Mouse (Mus musculus) liver, postnatal 0 days (tissue): ENCODE data around the gene Tekt1. TPM values are rescaled to one million over a fixed set of nuclear protein-coding genes. Genes with fewer than 3 reads are reported as not detected.

Source experiments
- ATAC-seq: fragments of 200-750 bp; cut with Nextera tagmentation; 2 replicates; pipeline ENCODE4 v1.8.0; 2017; ENCODE audit warnings: mild to moderate bottlenecking, moderate library complexity
- DNase-seq: peaks from one replicate; pipeline ENCODE4 v3.0.0-alpha.2; 2016
- H3K27ac ChIP-seq: fragments of 300-500 bp; sonication (generic); 2 replicates; pipeline ENCODE4 v1.5.1; 2014; ENCODE audit warnings: antibody characterized with exemption, moderate library complexity, mild to moderate bottlenecking, low read depth
- H3K27me3 ChIP-seq: fragments of 300-500 bp; sonication (generic); 2 replicates; pipeline ENCODE4 v1.6.1; 2014; ENCODE audit warnings: low read length, control low read depth, mixed read lengths; ENCODE audit not compliant: insufficient read depth
- H3K36me3 ChIP-seq: fragments of 300-500 bp; sonication (generic); replicated peaks from 2 replicates; pipeline ENCODE4 v1.6.1; 2014; ENCODE audit warnings: mild to moderate bottlenecking, control low read depth, low read length, moderate library complexity, mixed read lengths; ENCODE audit not compliant: insufficient read depth
- H3K4me1 ChIP-seq: fragments of 300-500 bp; sonication (generic); 2 replicates; pipeline ENCODE4 v1.6.1; 2014; ENCODE audit warnings: antibody characterized with exemption, mild to moderate bottlenecking, control low read depth; ENCODE audit not compliant: insufficient read depth
- H3K4me2 ChIP-seq: fragments of 300-500 bp; sonication (generic); 2 replicates; pipeline ENCODE4 v1.6.1; 2014; ENCODE audit warnings: low read depth, mild to moderate bottlenecking, low read length, moderate library complexity, mixed read lengths
- H3K4me3 ChIP-seq: fragments of 300-500 bp; sonication (generic); 2 replicates; pipeline ENCODE4 v1.5.1; 2014; ENCODE audit warnings: low read depth, low read length
- H3K9ac ChIP-seq: fragments of 300-500 bp; sonication (generic); replicated peaks from 2 replicates; pipeline ENCODE4 v1.6.1; 2014; ENCODE audit warnings: mild to moderate bottlenecking, moderate library complexity
- H3K9me3 ChIP-seq: fragments of 300-500 bp; sonication (generic); 2 replicates; pipeline ENCODE4 v1.6.1; 2016; ENCODE audit warnings: mild to moderate bottlenecking, control low read depth, low read length, mixed read lengths
- CTCF ChIP-seq: sonication (generic); IDR thresholded peaks from 2 replicates; pipeline ENCODE4 v1.5.1; 2016; ENCODE audit warnings: antibody characterized with exemption, low read depth
- EP300 ChIP-seq: IDR thresholded peaks from 2 replicates; pipeline ENCODE4 v1.6.1; 2016; ENCODE audit warnings: antibody characterized with exemption, low read depth, mild to moderate bottlenecking
- WGBS: fragments of 180-500 bp; shearing (Covaris S2); extraction: QIAGEN DNeasy Blood & Tissue Kit; methylation state at CpG from one replicate; pipeline ENCODE4 v1.1.7; 2014; ENCODE audit not compliant: insufficient replicate concordance; 5-methylcytosine and 5-hydroxymethylcytosine counted together
- polyA plus RNA-seq: library from polyadenylated mRNA; unstranded; fragments of >200 nt; fragmentation: Nextera tagmentation; extraction: Ambion mirVana; gene quantifications from 2 replicates; pipeline ENCODE4 v1.2.1, GENCODE M21; 2015

Tekt1 gene
- polyA plus RNA-seq = 0.07 TPM in 1 of 2 replicates, not detected in the other

- Histone ChIP-seq H3K36me3 (no peaks in the 10 kb centered on the region), H3K27me3 (0 out of 2 replicates have a peak, but pooled peaks cover 6% of the 10 kb centered on the region), H3K4me3 (peak within 1 kb of the TSS; percentile 32), H3K9me3 (no peaks in the 10 kb centered on the region), H3K4me2 (peak within 1 kb of the TSS; percentile 79), H3K9ac (peak within 1 kb of the TSS; percentile 30; the same call in 1 of the 2 replicates), H3K4me1 (peaks cover 8% of the 10 kb centered on the region), H3K27ac (no peak within 1 kb of the TSS)
- no peak for DNase-seq
- no peak for ATAC-seq
- WGBS = 29% methylated on average over 10 of the region's 10 CpGs
- no peak for TF ChIP-seq CTCF
These were observed at the start of gene Tekt1 for GRCm38 (mm10) chr11:72362347-72362741. Gene Tekt1, minus strand, starts transcription at chr11:72362442.

GRCm38 (mm10) chr11:72411945-72412344 is 49.7 kb upstream of the Tekt1 start:
- no peaks in the 10 kb centered on the region for H3K9me3 ChIP-seq
- H3K9ac ChIP-seq = no peak overlapping the region; the same call in 1 of the 2 replicates
- H3K4me1 ChIP-seq = peaks cover 18% of the 10 kb centered on the region
- H3K4me2 ChIP-seq = peak overlapping the region; percentile 94
- H3K36me3 ChIP-seq = no peaks in the 10 kb centered on the region
- H3K4me3 ChIP-seq = peak overlapping the region; percentile 51
- peak; percentile 25; the same call in 1 of the 2 replicates for ATAC-seq
- peaks cover 12% of the 10 kb centered on the region; the same call in 1 of the 2 replicates for H3K27me3 ChIP-seq
- no peak overlapping the region for H3K27ac ChIP-seq
- 25% methylated on average over 9 of the region's 9 CpGs for WGBS
- DNase-seq = no peak
- TF ChIP-seq EP300 = no peak
- no peak for TF ChIP-seq CTCF

GRCm38 (mm10) chr11:72411093-72411921 is 49.1 kb upstream of the Tekt1 start, which contains the start of gene Smtnl2:
Gene Smtnl2, minus strand, starts transcription at chr11:72411713.
- H3K27me3 ChIP-seq = peaks cover 12% of the 10 kb centered on the region; the same call in 1 of the 2 replicates
- WGBS = 2% methylated on average over 80 of the region's 86 CpGs
- H3K4me2 ChIP-seq = peak within 1 kb of the TSS; percentile 94
- peak within 1 kb of the TSS; percentile 51 for H3K4me3 ChIP-seq
- H3K9ac ChIP-seq = peak within 1 kb of the TSS; percentile 54
- H3K9me3 ChIP-seq = no peaks in the 10 kb centered on the region
- peaks cover 18% of the 10 kb centered on the region for H3K4me1 ChIP-seq
- no peak; the same call in 1 of the 2 replicates for TF ChIP-seq CTCF
- TF ChIP-seq EP300 = no peak
- ATAC-seq = peak; percentile 89
- H3K27ac ChIP-seq = no peak within 1 kb of the TSS
- peak; percentile 88 for DNase-seq
- H3K36me3 ChIP-seq = no peaks in the 10 kb centered on the region

- Histone ChIP-seq H3K36me3 (no peaks in the 10 kb centered on the region), H3K4me1 (peaks cover 16% of the 10 kb centered on the region), H3K4me3 (peak overlapping the region; percentile 51), H3K4me2 (peak overlapping the region; percentile 94), H3K9ac (peak overlapping the region; percentile 54; the same call in 1 of the 2 replicates), H3K27me3 (peaks cover 12% of the 10 kb centered on the region; the same call in 1 of the 2 replicates), H3K27ac (no peak overlapping the region), H3K9me3 (no peaks in the 10 kb centered on the region)
- ATAC-seq = peak; percentile 63
- no peak for TF ChIP-seq EP300
- peak; percentile 45; the same call in 1 of the 2 replicates for TF ChIP-seq CTCF
- 2% methylated on average over 25 of the region's 25 CpGs for WGBS
- DNase-seq = peak; percentile 44
These were observed 48.4 kb upstream of the Tekt1 start for GRCm38 (mm10) chr11:72410521-72411092.

- Histone ChIP-seq H3K4me3 (no peak overlapping the region), H3K4me2 (peak overlapping the region; percentile 94), H3K36me3 (no peaks in the 10 kb centered on the region), H3K9ac (no peak overlapping the region), H3K27ac (no peak overlapping the region), H3K9me3 (no peaks in the 10 kb centered on the region), H3K4me1 (peaks cover 11% of the 10 kb centered on the region), H3K27me3 (peaks cover 12% of the 10 kb centered on the region; the same call in 1 of the 2 replicates)
- no peak for TF ChIP-seq EP300
- TF ChIP-seq CTCF = no peak
- WGBS = 75% methylated on average over 12 of the region's 12 CpGs
- ATAC-seq (no peak), DNase-seq (no peak)
These were observed 47.6 kb upstream of the Tekt1 start for GRCm38 (mm10) chr11:72409649-72410385.
